Mouse (Mus musculus): ENCODE measurements around the gene Zfp131. TPM values are rescaled to one million over a fixed set of nuclear protein-coding genes. Genes with fewer than 3 reads are reported as not detected.
"Not testable (repeated sequence)": the region's sequence is repeated elsewhere in the genome, so short reads cannot be mapped to it uniquely, and the experiment has no call there.

Zfp131 gene
- polyA plus RNA-seq (2012; rRNA removed): 1.6 and 3.6 TPM in 2 replicates

DNA sequence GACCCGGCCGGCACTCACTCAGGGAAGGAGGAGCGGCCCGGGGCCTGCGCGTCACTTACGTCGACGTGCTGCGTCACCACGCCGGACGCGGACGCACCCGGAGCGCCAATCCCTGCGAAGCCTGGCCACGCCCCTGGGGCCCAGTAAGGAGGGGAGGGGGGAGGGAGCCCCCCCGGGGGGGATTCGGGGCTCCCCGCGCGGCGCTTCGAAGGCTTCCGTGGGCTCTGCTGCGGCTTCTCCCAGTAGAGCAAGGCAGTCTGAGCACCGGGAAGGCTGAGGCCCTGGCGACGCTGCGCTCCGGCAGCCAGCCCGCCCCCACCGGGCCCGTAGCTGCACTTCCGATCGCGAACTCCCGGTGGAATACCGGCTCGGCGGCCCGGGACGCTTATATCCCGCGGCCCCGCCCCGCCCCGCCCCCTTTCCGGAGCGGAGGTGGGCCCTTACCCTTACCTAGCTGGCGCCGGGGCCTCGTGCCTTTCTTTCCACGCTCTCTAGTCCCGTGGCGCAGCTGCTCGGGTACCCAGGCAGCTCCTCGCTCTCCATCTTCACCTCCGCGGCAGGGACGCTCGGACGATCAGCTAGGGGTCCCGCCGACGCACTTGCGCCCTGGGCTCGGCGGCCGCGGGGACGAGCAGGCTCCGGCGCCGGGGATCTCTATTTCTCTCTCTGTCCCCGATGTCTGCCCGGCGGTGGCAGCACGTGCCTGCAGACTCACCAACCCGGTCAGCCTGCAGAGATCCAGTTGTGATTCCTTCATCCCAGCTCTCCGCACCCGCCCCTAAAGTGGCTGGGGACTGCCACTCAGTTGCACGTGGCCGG, at the start of gene Zfp131:
TSS of gene Zfp131 (minus strand) at position 129 of the 819 bp plus-strand sequence.
- Histone ChIP-seq H3K36me3 (ENCODE audit: control insufficient read depth, insufficient read depth, low read length) (peaks cover 6% of the 10 kb centered on the region), H3K4me1 (ENCODE audit: control insufficient read depth, insufficient read depth, insufficient read length, low read length) (no peaks in the 10 kb centered on the region; the same call in 1 of the 2 replicates), H3K27me3 (ENCODE audit: control insufficient read depth, insufficient read depth, low read length) (no peaks in the 10 kb centered on the region), H3K4me3 (ENCODE audit: low read depth, low read length) (peak within 1 kb of the TSS; percentile 87), H3K27ac (ENCODE audit: insufficient read depth, low read depth, low read length) (peak within 1 kb of the TSS; percentile 76)
- TF ChIP-seq POLR2A (IDR thresholded peaks at IDR 0.05; ENCODE audit: low read depth, low read length): peak; percentile 84
- no peak for TF ChIP-seq CTCF (IDR thresholded peaks at IDR 0.05; ENCODE audit: extremely low read depth, insufficient read length, insufficient replicate concordance, low read depth, low read length)
- WGBS: under 1% methylated on average over 78 of the region's 86 CpGs

DNA sequence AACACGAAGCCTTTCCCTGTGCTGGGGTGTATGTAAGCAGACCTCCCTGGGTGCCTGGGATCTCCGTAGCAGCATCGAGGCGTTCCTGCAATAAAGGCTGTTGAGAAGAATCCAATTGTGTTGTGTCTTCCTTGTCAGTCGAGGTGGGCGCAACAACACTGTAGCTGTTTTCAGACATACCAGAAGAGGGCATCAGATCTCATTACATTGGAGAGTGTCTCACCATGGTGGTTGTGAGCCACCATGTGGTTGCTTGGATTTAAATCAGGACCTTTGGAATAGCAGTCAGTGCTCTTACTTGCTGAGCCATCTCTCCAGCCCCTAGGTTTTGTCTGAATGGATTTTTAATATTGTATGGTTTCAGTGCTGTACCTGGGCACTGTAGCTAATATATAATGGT, 49.3 kb upstream of the Zfp131 start:
- H3K27me3 ChIP-seq (ENCODE audit: control insufficient read depth, insufficient read depth, low read length); H3K27ac ChIP-seq (ENCODE audit: insufficient read depth, low read depth, low read length); H3K36me3 ChIP-seq (ENCODE audit: control insufficient read depth, insufficient read depth, low read length); H3K4me1 ChIP-seq (ENCODE audit: control insufficient read depth, insufficient read depth, insufficient read length, low read length); H3K4me3 ChIP-seq (ENCODE audit: low read depth, low read length): not testable (repeated sequence)
- 19% methylated on average over 6 of the region's 6 CpGs for whole genome bisulfite sequencing

DNA sequence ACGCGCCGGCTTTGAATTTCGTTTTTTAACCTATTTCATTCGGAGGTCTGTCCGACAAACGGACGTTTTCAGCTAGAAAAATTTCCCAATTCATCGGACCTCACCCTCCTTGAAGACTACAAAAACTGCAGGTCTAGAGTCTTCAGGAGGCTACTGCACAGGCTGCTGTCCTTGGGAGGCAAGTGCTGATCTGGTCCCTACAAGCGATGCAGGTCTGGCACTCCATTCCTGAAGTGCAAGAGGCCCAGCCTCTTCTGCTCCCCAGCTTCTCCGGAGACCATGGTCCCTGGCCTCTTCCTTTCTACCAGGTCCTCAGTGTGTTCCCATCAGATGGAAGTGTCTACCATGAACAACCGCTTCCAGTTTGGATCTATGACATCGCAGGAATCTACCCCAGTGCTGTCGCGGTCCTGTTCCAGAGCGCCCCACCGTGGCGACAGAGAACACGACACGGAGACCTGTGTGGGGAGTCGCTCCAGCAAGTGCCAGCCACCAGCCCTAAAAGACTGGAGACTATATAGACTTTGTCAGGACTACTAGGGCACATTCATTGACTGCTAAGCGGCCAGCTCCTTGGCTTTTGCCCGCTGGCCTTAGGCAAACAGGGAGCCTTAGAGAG, 47.1 kb upstream of the Zfp131 start:
- H3K27me3 ChIP-seq (ENCODE audit: control insufficient read depth, insufficient read depth, low read length); H3K36me3 ChIP-seq (ENCODE audit: control insufficient read depth, insufficient read depth, low read length): not testable (repeated sequence)
- WGBS: 9% methylated on average over 14 of the region's 23 CpGs

DNA sequence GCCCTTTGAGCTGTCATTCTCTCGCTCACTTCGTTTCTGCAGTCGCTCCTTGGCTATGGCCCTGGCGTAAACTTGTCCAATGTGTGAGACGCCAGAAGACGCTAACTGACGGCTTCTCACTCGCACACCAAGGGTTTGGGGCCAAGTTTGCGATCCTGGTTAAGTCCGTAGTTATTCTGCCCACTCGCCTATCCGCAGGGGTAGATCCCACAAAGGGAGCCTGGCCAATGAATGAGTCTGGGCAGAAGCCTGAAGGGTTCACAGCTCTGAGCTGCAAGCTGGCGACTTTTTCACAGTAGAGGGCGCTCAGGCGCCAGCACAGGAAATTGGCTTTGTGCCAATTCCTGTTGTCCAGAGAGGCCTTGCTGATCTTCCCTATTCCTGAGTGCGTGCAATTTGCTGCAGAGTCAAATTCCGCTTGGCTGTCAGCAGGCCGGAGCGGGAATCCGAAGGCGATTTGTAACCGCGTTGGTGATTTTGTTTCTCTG, 45.7 kb upstream of the Zfp131 start:
- H3K27me3 ChIP-seq (ENCODE audit: control insufficient read depth, insufficient read depth, low read length); H3K4me1 ChIP-seq (ENCODE audit: control insufficient read depth, insufficient read depth, insufficient read length, low read length); H3K36me3 ChIP-seq (ENCODE audit: control insufficient read depth, insufficient read depth, low read length); H3K27ac ChIP-seq (ENCODE audit: insufficient read depth, low read depth, low read length): not testable (repeated sequence)
- 10% methylated on average over 23 of the region's 23 CpGs for WGBS
- peak; percentile 30; the same call in 1 of the 2 replicates for TF ChIP-seq CTCF (IDR thresholded peaks at IDR 0.05; ENCODE audit: extremely low read depth, insufficient read length, insufficient replicate concordance, low read depth, low read length)
- peak overlapping the region; percentile 63 for H3K4me3 ChIP-seq (ENCODE audit: low read depth, low read length)

More for the DNA sequence above, 47.1 kb upstream of the Zfp131 start:
- not testable (repeated sequence) for H3K4me3 ChIP-seq (ENCODE audit: low read depth, low read length); H3K27ac ChIP-seq (ENCODE audit: insufficient read depth, low read depth, low read length); H3K4me1 ChIP-seq (ENCODE audit: control insufficient read depth, insufficient read depth, insufficient read length, low read length)

DNA sequence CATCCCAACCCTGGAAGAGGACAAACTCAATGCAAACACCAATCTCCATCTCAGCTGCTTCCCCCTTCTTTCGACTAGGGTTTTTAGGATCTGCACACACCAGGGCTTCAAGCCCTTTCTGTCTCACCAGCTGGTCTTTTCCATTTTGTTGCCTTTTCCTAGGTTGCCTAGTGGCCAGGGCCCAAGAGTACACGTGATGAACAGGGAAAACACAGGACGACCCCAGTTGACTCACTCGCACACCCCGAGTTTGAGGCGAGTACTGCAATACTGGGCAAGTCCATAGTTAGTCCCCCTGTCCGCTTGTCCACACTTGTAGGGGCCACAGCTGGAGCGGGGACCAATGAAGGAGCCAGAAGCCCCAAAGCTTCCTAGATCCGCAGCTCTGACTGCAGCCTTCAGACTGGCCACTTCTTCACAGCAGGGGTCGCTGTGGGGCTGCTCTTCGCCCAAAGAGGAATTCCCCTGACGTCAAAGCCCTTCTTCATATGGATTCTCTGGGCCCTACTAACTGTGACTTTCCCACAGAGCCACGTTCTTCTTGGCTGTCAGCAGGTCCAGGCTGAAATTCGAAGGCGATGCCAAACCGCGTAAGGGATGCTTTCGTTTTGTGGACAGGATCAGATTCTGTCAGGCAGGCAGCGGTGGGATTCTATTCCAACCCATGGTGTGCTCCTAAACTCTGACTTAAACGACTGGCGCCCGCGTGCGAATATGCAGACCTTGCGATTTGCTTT, 44.8 kb upstream of the Zfp131 start, which contains the start of gene D13Ertd608e:
TSS of gene D13Ertd608e (plus strand) at position 687 of the 737 bp plus-strand sequence.
- H3K4me1 ChIP-seq (ENCODE audit: control insufficient read depth, insufficient read depth, insufficient read length, low read length); H3K27me3 ChIP-seq (ENCODE audit: control insufficient read depth, insufficient read depth, low read length); H3K36me3 ChIP-seq (ENCODE audit: control insufficient read depth, insufficient read depth, low read length); H3K27ac ChIP-seq (ENCODE audit: insufficient read depth, low read depth, low read length): not testable (repeated sequence)
- TF ChIP-seq CTCF (IDR thresholded peaks at IDR 0.05; ENCODE audit: extremely low read depth, insufficient read length, insufficient replicate concordance, low read depth, low read length): 0 out of 2 replicates have a peak, but pooled peaks have one; percentile 13
- peak within 1 kb of the TSS; percentile 63 for H3K4me3 ChIP-seq (ENCODE audit: low read depth, low read length)
- WGBS: 13% methylated on average over 19 of the region's 25 CpGs

DNA sequence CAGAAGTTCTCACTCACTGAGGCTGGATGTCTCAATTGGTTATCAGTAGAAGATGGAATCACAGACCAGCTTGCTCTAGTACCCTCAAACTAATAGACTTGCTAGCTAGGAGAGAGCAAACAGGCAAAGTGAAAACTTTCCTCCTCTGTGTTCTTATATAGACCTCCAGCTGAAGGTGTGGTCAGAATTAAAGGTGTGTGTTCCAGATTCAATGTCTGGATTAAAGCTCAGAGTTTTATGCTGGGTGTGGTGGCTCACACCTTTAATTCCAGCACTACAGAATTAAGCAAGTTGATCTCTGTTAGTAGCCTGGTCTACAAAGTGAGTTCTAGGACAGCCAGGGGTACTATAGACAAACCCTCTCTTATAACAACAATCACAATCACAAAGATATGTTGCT, 39.4 kb upstream of the Zfp131 start, which contains the start of gene AF067063:
TSS of gene AF067063 (minus strand) at position 101 of the 400 bp plus-strand sequence.
- H3K4me3 ChIP-seq (ENCODE audit: low read depth, low read length); H3K27ac ChIP-seq (ENCODE audit: insufficient read depth, low read depth, low read length); H3K27me3 ChIP-seq (ENCODE audit: control insufficient read depth, insufficient read depth, low read length); H3K4me1 ChIP-seq (ENCODE audit: control insufficient read depth, insufficient read depth, insufficient read length, low read length); H3K36me3 ChIP-seq (ENCODE audit: control insufficient read depth, insufficient read depth, low read length): not testable (repeated sequence)

DNA sequence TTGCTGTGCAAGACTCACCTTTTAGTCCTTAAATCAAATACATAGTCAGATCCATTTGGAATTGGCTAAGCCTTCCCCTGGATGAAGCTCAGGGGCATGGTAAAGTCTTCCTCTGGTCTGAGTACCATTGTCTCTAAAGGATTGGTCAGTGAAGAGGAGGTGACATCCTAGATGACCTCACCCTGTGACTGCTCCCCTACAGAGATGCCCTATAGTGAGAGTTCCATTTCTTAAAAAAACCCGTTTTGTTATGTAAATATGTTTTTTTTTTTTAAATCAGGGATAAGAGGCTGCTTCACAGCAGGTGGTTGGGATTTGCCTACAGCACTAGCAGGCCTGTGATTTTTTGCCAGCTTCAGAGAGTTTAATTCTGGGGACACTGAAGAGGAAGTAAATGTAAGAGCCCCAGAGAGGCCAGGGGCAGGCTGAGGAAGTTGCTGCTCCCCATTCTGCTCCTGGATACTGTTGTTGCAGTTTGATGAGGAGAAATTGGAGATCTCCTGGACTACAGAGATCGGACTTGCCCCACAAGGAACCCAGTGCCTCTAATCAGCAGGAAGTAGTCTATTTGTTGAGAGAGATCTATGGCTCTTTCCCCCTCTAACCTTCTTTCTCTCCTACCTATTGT, 27.0 kb upstream of the Zfp131 start:
- TF ChIP-seq CTCF (IDR thresholded peaks at IDR 0.05; ENCODE audit: extremely low read depth, insufficient read length, insufficient replicate concordance, low read depth, low read length) (no peak), POLR2A (IDR thresholded peaks at IDR 0.05; ENCODE audit: low read depth, low read length) (no peak)
- H3K4me3 ChIP-seq (ENCODE audit: low read depth, low read length): no peak overlapping the region
- no peaks in the 10 kb centered on the region for H3K36me3 ChIP-seq (ENCODE audit: control insufficient read depth, insufficient read depth, low read length)
- 35% methylated on average over 2 of the region's 2 CpGs for WGBS
- no peak overlapping the region for H3K27ac ChIP-seq (ENCODE audit: insufficient read depth, low read depth, low read length)
- no peaks in the 10 kb centered on the region for H3K4me1 ChIP-seq (ENCODE audit: control insufficient read depth, insufficient read depth, insufficient read length, low read length)
- H3K27me3 ChIP-seq (ENCODE audit: control insufficient read depth, insufficient read depth, low read length): no peaks in the 10 kb centered on the region
